Mouse (Mus musculus) midbrain, postnatal 0 days (tissue): ENCODE data around the gene Fosl1. TPM values are rescaled to one million over a fixed set of nuclear protein-coding genes. Genes with fewer than 3 reads are reported as not detected.
A peak's percentile ranks its signal among the peaks of the same experiment; 100 is the strongest.

Experiments used
- ATAC-seq: fragments of 200-750 bp; cut with Nextera tagmentation; 2 replicates; pipeline ENCODE4 v1.8.0; 2017; ENCODE audit warnings: moderate number of reproducible peaks, mild to moderate bottlenecking, moderate TSS enrichment, moderate library complexity; ENCODE audit not compliant: low FRiP score
- DNase-seq: peaks from one replicate; pipeline ENCODE4 v3.0.0-alpha.2; 2015; ENCODE audit warnings: low spot score
- H3K27ac ChIP-seq: fragments of 300-500 bp; sonication (generic); 2 replicates; pipeline ENCODE4 v1.5.1; 2014; ENCODE audit warnings: low read depth, mild to moderate bottlenecking, low read length, mixed read lengths
- H3K27me3 ChIP-seq: fragments of 300-500 bp; sonication (generic); 2 replicates; pipeline ENCODE4 v1.6.1; 2014; ENCODE audit warnings: low read length, control low read depth, mixed read lengths; ENCODE audit not compliant: insufficient read depth
- H3K36me3 ChIP-seq: fragments of 300-500 bp; sonication (generic); 2 replicates; pipeline ENCODE4 v1.6.1; 2014; ENCODE audit warnings: low read length, control low read depth, mixed read lengths; ENCODE audit not compliant: insufficient read depth
- H3K4me1 ChIP-seq: fragments of 300-500 bp; sonication (generic); 2 replicates; pipeline ENCODE4 v1.6.1; 2014; ENCODE audit warnings: mild to moderate bottlenecking, control low read depth, antibody characterized with exemption, low read length, mixed read lengths; ENCODE audit not compliant: insufficient read depth
- H3K4me2 ChIP-seq: fragments of 300-500 bp; sonication (generic); 2 replicates; pipeline ENCODE4 v1.6.1; 2014; ENCODE audit warnings: low read depth, mild to moderate bottlenecking, low read length, mixed read lengths; ENCODE audit not compliant: poor library complexity, severe bottlenecking
- H3K4me3 ChIP-seq: fragments of 300-500 bp; sonication (generic); 2 replicates; pipeline ENCODE4 v1.5.1; 2014; ENCODE audit warnings: low read depth, mild to moderate bottlenecking, low read length, moderate library complexity
- H3K9ac ChIP-seq: fragments of 300-500 bp; sonication (generic); replicated peaks from 2 replicates; pipeline ENCODE4 v1.6.1; 2014; ENCODE audit warnings: mild to moderate bottlenecking, low read length, moderate library complexity, mixed read lengths; ENCODE audit not compliant: poor library complexity, severe bottlenecking
- H3K9me3 ChIP-seq: fragments of 300-500 bp; sonication (generic); 2 replicates; pipeline ENCODE4 v1.6.1; 2016; ENCODE audit warnings: low read length, control low read depth
- CTCF ChIP-seq: IDR thresholded peaks from 2 replicates; pipeline ENCODE4 v1.5.1; 2016; ENCODE audit warnings: antibody characterized with exemption, mild to moderate bottlenecking
- WGBS: fragments of 180-500 bp; shearing (Covaris S2); extraction: QIAGEN DNeasy Blood & Tissue Kit; methylation state at CpG from one replicate; pipeline ENCODE4 v1.1.7; 2014; 5-methylcytosine and 5-hydroxymethylcytosine counted together
- polyA plus RNA-seq: library from polyadenylated mRNA; unstranded; fragments of >200 nt; fragmentation: Nextera tagmentation; extraction: Ambion mirVana; gene quantifications from 2 replicates; pipeline ENCODE4 v1.2.1, GENCODE M21; 2015
- total RNA-seq: library from RNA; depleted of rRNA; stranded (reverse); fragments of >200 nt; gene quantifications from 2 replicates; pipeline ENCODE4 v1.2.3, GENCODE M21; 2014

The Fosl1 gene
- total and polyA plus RNA-seq, 2 experiments from 2014 or later, result 0.11 TPM; not detected in 1

- H3K27ac ChIP-seq, result no peak within 1 kb of the TSS
- ATAC-seq (no peak), DNase-seq (no peak)
- no peak for TF ChIP-seq CTCF
- 57% methylated on average over 5 of the region's 5 CpGs for WGBS
- no peaks in the 10 kb centered on the region for H3K4me1 ChIP-seq
- no peak within 1 kb of the TSS for H3K4me2 ChIP-seq
- H3K36me3 ChIP-seq, result peaks cover 26% of the 10 kb centered on the region
- H3K9ac ChIP-seq, result no peak within 1 kb of the TSS
- H3K27me3 ChIP-seq, result no peaks in the 10 kb centered on the region
- H3K9me3 ChIP-seq, result no peaks in the 10 kb centered on the region
- H3K4me3 ChIP-seq, result no peak within 1 kb of the TSS
Measured at GRCm38 (mm10) chr19:5468374-5468773, 21.0 kb downstream of the Fosl1 start, which contains the start of gene Ctsw. Gene Ctsw, minus strand, starts transcription at chr19:5468507.

- WGBS, result 40% methylated on average over 5 of the region's 5 CpGs
- DNase-seq, result no peak
- no peaks in the 10 kb centered on the region for H3K27me3 ChIP-seq
- no peak for ATAC-seq
- no peaks in the 10 kb centered on the region for H3K9me3 ChIP-seq
- peaks cover 14% of the 10 kb centered on the region for H3K4me1 ChIP-seq
- peaks cover 8% of the 10 kb centered on the region; the same call in 1 of the 2 replicates for H3K36me3 ChIP-seq
- H3K4me3 ChIP-seq, result no peak overlapping the region
- no peak overlapping the region for H3K27ac ChIP-seq
- TF ChIP-seq CTCF, result no peak
- no peak overlapping the region for H3K4me2 ChIP-seq
- no peak overlapping the region for H3K9ac ChIP-seq
Measured at GRCm38 (mm10) chr19:5471846-5472245, 24.5 kb downstream of the Fosl1 start.

DNA sequence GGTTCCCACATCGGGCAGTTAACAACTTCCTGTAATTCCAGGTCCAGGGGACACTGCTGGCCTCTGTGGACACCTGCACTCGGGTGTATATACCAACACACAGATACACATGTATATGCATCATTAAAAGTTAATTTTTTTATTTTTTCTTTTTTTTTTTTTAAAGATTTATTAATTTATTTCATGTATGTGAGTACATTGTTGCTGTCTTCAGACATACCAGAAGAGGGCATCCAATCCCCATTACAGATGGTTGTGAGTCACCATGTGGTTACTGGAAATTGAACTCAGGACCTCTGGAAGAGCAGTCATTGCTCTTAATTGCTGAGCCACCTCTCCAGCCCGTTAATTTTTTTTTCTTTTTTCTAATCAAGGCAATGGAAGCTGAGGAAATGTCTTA is 25.5 kb downstream of the Fosl1 start:
- 83% methylated on average over 3 of the region's 3 CpGs for WGBS
- ATAC-seq (no peak), DNase-seq (no peak)
- TF ChIP-seq CTCF, result no peak
- Histone ChIP-seq H3K4me3 (no peak overlapping the region), H3K9ac (no peak overlapping the region), H3K9me3 (no peaks in the 10 kb centered on the region), H3K27me3 (no peaks in the 10 kb centered on the region), H3K36me3 (no peaks in the 10 kb centered on the region), H3K27ac (no peak overlapping the region), H3K4me1 (peaks cover 14% of the 10 kb centered on the region), H3K4me2 (no peak overlapping the region)

DNA sequence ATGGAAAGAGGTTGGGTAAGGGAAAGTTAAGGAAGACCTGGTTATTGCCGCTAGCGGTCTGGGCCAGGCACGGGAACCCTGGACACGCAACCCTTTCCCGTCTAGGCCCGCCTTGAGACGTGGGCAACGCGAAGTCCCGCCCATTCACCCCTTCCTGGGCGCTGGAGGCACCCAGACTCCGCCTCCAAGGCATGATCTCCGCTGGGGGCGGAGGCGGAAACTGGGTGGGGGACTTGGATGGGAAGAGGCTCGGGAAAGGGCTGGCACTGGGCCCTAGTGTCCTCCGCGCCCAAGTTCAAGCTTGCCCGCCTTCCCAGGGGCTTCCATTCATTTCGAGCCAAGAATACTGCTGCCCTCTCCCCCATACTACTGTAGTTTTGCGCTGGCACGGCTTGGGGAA is 26.4 kb downstream of the Fosl1 start, which contains the start of gene Efemp2:
Gene Efemp2 (plus strand): TSS at position 235 of the 400 bp plus-strand sequence.
- H3K27ac ChIP-seq, result peak within 1 kb of the TSS; percentile 33
- WGBS, result 3% methylated on average over 22 of the region's 22 CpGs
- ATAC-seq, result peak; percentile 54

DNA sequence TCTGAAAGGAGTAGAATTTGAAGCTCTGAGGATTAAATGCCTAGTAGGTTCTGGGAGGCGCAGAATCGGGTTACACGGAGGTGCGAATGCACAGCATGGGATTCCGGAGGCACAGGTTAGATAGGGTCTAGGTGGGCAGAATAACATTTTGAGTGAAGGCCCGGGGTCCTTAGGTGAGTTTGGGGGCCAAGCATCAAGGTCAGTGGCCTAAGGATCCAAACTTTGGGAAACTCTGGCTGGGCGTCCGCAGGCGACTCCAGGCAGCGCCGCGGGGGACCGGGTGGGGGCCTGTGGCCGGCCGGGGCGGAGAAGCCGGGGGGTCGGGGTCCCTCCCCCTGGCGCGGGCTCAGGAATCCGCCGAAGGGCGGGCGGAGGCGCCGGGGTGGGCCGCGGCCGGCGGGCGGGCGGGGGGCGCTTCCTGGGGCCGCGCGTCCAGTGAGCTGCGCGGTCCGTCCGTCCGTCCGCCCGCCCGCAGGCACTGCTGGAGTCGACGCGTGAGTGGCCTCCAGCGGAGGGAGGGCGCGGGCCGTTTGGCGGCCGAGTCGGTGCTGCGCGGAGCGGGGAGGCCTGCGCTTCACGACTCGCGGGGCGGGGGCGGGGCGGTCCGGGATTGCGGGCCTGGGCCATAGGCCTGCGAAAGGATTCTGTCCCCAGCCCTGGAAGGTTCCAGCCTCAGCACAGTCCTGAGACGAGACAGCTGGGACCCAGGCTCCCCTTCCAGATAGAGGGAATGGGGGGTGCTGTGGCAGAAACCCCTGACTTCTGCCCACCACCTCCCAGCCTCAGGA is 27.1 kb downstream of the Fosl1 start:
- peaks cover 14% of the 10 kb centered on the region for H3K4me1 ChIP-seq
- peak overlapping the region; percentile 77 for H3K9ac ChIP-seq
- peak overlapping the region; percentile 33 for H3K27ac ChIP-seq
- no peaks in the 10 kb centered on the region for H3K9me3 ChIP-seq
- WGBS, result under 1% methylated on average over 54 of the region's 68 CpGs
- H3K4me2 ChIP-seq, result peak overlapping the region; percentile 92
- peaks cover 7% of the 10 kb centered on the region; the same call in 1 of the 2 replicates for H3K36me3 ChIP-seq
- ATAC-seq (peak; percentile 36; the same call in 1 of the 2 replicates), DNase-seq (peak; percentile 19)
- H3K4me3 ChIP-seq, result peak overlapping the region; percentile 58
- TF ChIP-seq CTCF, result no peak
- H3K27me3 ChIP-seq, result no peaks in the 10 kb centered on the region

More for the DNA sequence above, 26.4 kb downstream of the Fosl1 start, which contains the start of gene Efemp2:
- no peaks in the 10 kb centered on the region for H3K27me3 ChIP-seq
- peaks cover 14% of the 10 kb centered on the region for H3K4me1 ChIP-seq
- H3K4me2 ChIP-seq, result peak within 1 kb of the TSS; percentile 92
- peak within 1 kb of the TSS; percentile 58 for H3K4me3 ChIP-seq
- no peak for TF ChIP-seq CTCF
- H3K9ac ChIP-seq, result peak within 1 kb of the TSS; percentile 77
- DNase-seq, result peak; percentile 78
- no peaks in the 10 kb centered on the region for H3K9me3 ChIP-seq
- H3K36me3 ChIP-seq, result peaks cover 4% of the 10 kb centered on the region; the same call in 1 of the 2 replicates
